Mouse (Mus musculus) lung, adult 10 weeks (tissue): Measurements from ENCODE around the gene Pds5b. TPM values are rescaled to one million over a fixed set of nuclear protein-coding genes. Genes with fewer than 3 reads are reported as not detected.

Source experiments
- polyA plus RNA-seq: library from polyadenylated mRNA; stranded (reverse); fragments of 350-450 nt; fragmentation: Illumina TruSeq; extraction: RNeasy Lipid Tissue Mini Kit (QIAGEN cat#74804); gene quantifications from one replicate; pipeline ENCODE4 v1.2.3, GENCODE M21; 2014; ENCODE audit warnings: low read depth, low replicate concordance; ENCODE audit not compliant: insufficient read depth

Gene Pds5b
- polyA plus RNA-seq: 10.6 TPM

GRCm38 (mm10) chr5:150673153-150673835 is at the start of gene Pds5b:
TSS of gene Pds5b (plus strand) at chr5:150673739.

GRCm38 (mm10) chr5:150666133-150666739 is 7.3 kb upstream of the Pds5b start, which contains the start of gene N4bp2l2:
TSS of gene N4bp2l2 (minus strand) at chr5:150666183.

Other genes with a start within 250 kb of the Pds5b start
- gene Zar1l, start 155.6 kb upstream of the Pds5b start, polyA plus RNA-seq: not detected
- gene Brca2, start 151.1 kb upstream of the Pds5b start, polyA plus RNA-seq: 1.6 TPM
- 13.8 TPM for gene N4bp2l1, start 76.6 kb upstream of the Pds5b start, polyA plus RNA-seq
- 31.4 TPM for gene N4bp2l2, start 7.6 kb upstream of the Pds5b start, polyA plus RNA-seq